Mouse (Mus musculus): ENCODE measurements around the gene Aamdc. TPM values are rescaled to one million over a fixed set of nuclear protein-coding genes. Genes with fewer than 3 reads are reported as not detected.

Gene Aamdc
- 23.7 and 24.4 TPM in 2 replicates for polyA plus RNA-seq (2012; rRNA removed)

GRCm38 (mm10) chr7:97579067-97579975, at the start of gene Aamdc, which contains the start of gene Rsf1:
Aamdc (minus strand) TSS chr7:97579497.
Rsf1 (plus strand) TSS chr7:97579889.

Other genes starting within 250 kb of the Aamdc start
- gene Usp35, start 247.5 kb downstream of the Aamdc start, polyA plus RNA-seq (2012; rRNA removed), result 5.7 and 7.1 TPM in 2 replicates
- gene Kctd21, start 247.2 kb downstream of the Aamdc start, polyA plus RNA-seq (2012; rRNA removed), result 4.5 and 5.6 TPM in 2 replicates
- gene Alg8, start 207.9 kb downstream of the Aamdc start, polyA plus RNA-seq (2012; rRNA removed), result 8.7 and 9.6 TPM in 2 replicates
- 173 and 192 TPM in 2 replicates for gene Ndufc2, start 179.5 kb downstream of the Aamdc start, polyA plus RNA-seq (2012; rRNA removed)
- gene Thrsp, start 161.8 kb downstream of the Aamdc start, polyA plus RNA-seq (2012; rRNA removed), result 6.9 and 9.8 TPM in 2 replicates
- 8.1 and 10.0 TPM in 2 replicates for gene Kctd14, start 128.2 kb downstream of the Aamdc start, polyA plus RNA-seq (2012; rRNA removed)
- gene Ints4, start 98.5 kb downstream of the Aamdc start, polyA plus RNA-seq (2012; rRNA removed), result 52.9 and 54.5 TPM in 2 replicates
- 1.4 and 1.9 TPM in 2 replicates for gene Rsf1, start 392 bp upstream of the Aamdc start, polyA plus RNA-seq (2012; rRNA removed)
- gene Clns1a, start 117.1 kb upstream of the Aamdc start, polyA plus RNA-seq (2012; rRNA removed), result 21.9 and 25.0 TPM in 2 replicates
- gene Aqp11, start 158.8 kb upstream of the Aamdc start, polyA plus RNA-seq (2012; rRNA removed), result 19.7 and 26.9 TPM in 2 replicates
- gene Pak1, start 209.0 kb upstream of the Aamdc start, polyA plus RNA-seq (2012; rRNA removed), result 24.4 and 41.2 TPM in 2 replicates